Mouse (Mus musculus) heart, postnatal 4 days (tissue): ENCODE measurements around the gene Adgrl4. TPM values are rescaled to one million over a fixed set of nuclear protein-coding genes. Genes with fewer than 3 reads are reported as not detected.
A peak's percentile ranks its signal among the peaks of the same experiment; 100 is the strongest.

Experiments used
- DNase-seq: peaks from one replicate; pipeline ENCODE4 v3.0.0; 2021
- total RNA-seq, 2 experiments: library from RNA; stranded (reverse); gene quantifications; 2 replicates each; pipeline ENCODE4 v1.2.3; 2021

Gene Adgrl4
- total RNA-seq = 10 to 100 TPM; 54.1 to 57.3 TPM

- peak; percentile 40 for DNase-seq
Observed at GRCm38 (mm10) chr3:151437693-151438092, at the start of gene Adgrl4. Adgrl4 (plus strand) TSS chr3:151437887.

GRCm38 (mm10) chr3:151390912-151391311, 46.8 kb upstream of the Adgrl4 start:
- DNase-seq = no peak

GRCm38 (mm10) chr3:151392891-151393290, 44.8 kb upstream of the Adgrl4 start:
- no peak for DNase-seq

- no peak for DNase-seq
Observed at GRCm38 (mm10) chr3:151393330-151393729, 44.4 kb upstream of the Adgrl4 start.

GRCm38 (mm10) chr3:151399270-151399669, 38.4 kb upstream of the Adgrl4 start:
- DNase-seq = no peak

GRCm38 (mm10) chr3:151411031-151411430, 26.7 kb upstream of the Adgrl4 start:
- no peak for DNase-seq

GRCm38 (mm10) chr3:151411488-151411887, 26.2 kb upstream of the Adgrl4 start:
- DNase-seq = no peak

- no peak for DNase-seq
Observed at GRCm38 (mm10) chr3:151416931-151417330, 20.8 kb upstream of the Adgrl4 start.

GRCm38 (mm10) chr3:151417688-151418572, 19.8 kb upstream of the Adgrl4 start:
- DNase-seq = no peak

- peak; percentile 11 for DNase-seq
Observed at GRCm38 (mm10) chr3:151424326-151425207, 13.1 kb upstream of the Adgrl4 start.

- no peak for DNase-seq
Observed at GRCm38 (mm10) chr3:151430106-151430505, 7.6 kb upstream of the Adgrl4 start.

- DNase-seq = no peak
Observed at GRCm38 (mm10) chr3:151431507-151431906, 6.2 kb upstream of the Adgrl4 start.

- DNase-seq = no peak
Observed at GRCm38 (mm10) chr3:151438364-151438763, 677 bp downstream of the Adgrl4 start.

GRCm38 (mm10) chr3:151439976-151440375, 2.3 kb downstream of the Adgrl4 start:
- DNase-seq = no peak

- DNase-seq = no peak
Observed at GRCm38 (mm10) chr3:151442026-151442425, 4.3 kb downstream of the Adgrl4 start.

- no peak for DNase-seq
Observed at GRCm38 (mm10) chr3:151443486-151443885, 5.8 kb downstream of the Adgrl4 start.

- no peak for DNase-seq
Observed at GRCm38 (mm10) chr3:151444284-151444683, 6.6 kb downstream of the Adgrl4 start.

- no peak for DNase-seq
Observed at GRCm38 (mm10) chr3:151445936-151446335, 8.2 kb downstream of the Adgrl4 start.

GRCm38 (mm10) chr3:151454985-151455701, 17.5 kb downstream of the Adgrl4 start:
- no peak for DNase-seq

GRCm38 (mm10) chr3:151459430-151460190, 21.9 kb downstream of the Adgrl4 start:
- no peak for DNase-seq

- no peak for DNase-seq
Observed at GRCm38 (mm10) chr3:151465215-151465614, 27.5 kb downstream of the Adgrl4 start.

GRCm38 (mm10) chr3:151488853-151489252, 51.2 kb downstream of the Adgrl4 start:
- DNase-seq = no peak
